Mouse (Mus musculus) ES-Bruce4 (cell line): ENCODE results near the gene Rbms3.

Experiments used
- CTCF ChIP-seq: IDR thresholded peaks from one replicate; pipeline ENCODE4 v1.8.1; 2011; ENCODE audit warnings: low read depth, low read length
- EP300 ChIP-seq: IDR thresholded peaks from 2 replicates; pipeline ENCODE4 v1.6.1; 2011; ENCODE audit warnings: low read depth, low read length; ENCODE audit not compliant: insufficient read depth
- POLR2A ChIP-seq: IDR thresholded peaks from one replicate; pipeline ENCODE4 v1.8.1; 2011; ENCODE audit warnings: low read length; ENCODE audit not compliant: insufficient read depth

GRCm38 (mm10) chr9:116566711-116567110 is 1063.0 kb downstream of the Rbms3 start:
- TF ChIP-seq CTCF (no peak), EP300 (no peak), POLR2A (no peak)
